Mouse (Mus musculus): ENCODE results near the gene Tubg2. TPM values are rescaled to one million over a fixed set of nuclear protein-coding genes. Genes with fewer than 3 reads are reported as not detected.

The Tubg2 gene
- polyA plus RNA-seq (2012; ENCODE audit: low replicate concordance), result 1.7 and 2.4 TPM in 2 replicates

GRCm38 (mm10) chr11:101155728-101156371, at the start of gene Tubg2:
TSS of gene Tubg2 (plus strand) at chr11:101155907.

GRCm38 (mm10) chr11:101119761-101120544, 35.8 kb upstream of the Tubg2 start, which contains the start of the genes Retreg3 and Tubg1:
TSS of gene Retreg3 (minus strand) at chr11:101119893.
TSS of gene Tubg1 (plus strand) at chr11:101119938.

GRCm38 (mm10) chr11:101170354-101170810, 14.7 kb downstream of the Tubg2 start, which contains the start of gene Cntnap1:
TSS of gene Cntnap1 (plus strand) at chr11:101170523.

GRCm38 (mm10) chr11:101170811-101171610, 15.3 kb downstream of the Tubg2 start, which contains the start of gene Plekhh3:
TSS of gene Plekhh3 (minus strand) at chr11:101171351.

GRCm38 (mm10) chr11:101174851-101175628, 19.3 kb downstream of the Tubg2 start, which contains the start of gene Ccr10:
TSS of gene Ccr10 (minus strand) at chr11:101175443.

Other genes starting within 250 kb of the Tubg2 start
- 22.0 and 45.8 TPM in 2 replicates for gene Stat3, start 216.4 kb upstream of the Tubg2 start, polyA plus RNA-seq (2012; ENCODE audit: low replicate concordance)
- gene Cavin1, start 185.0 kb upstream of the Tubg2 start, polyA plus RNA-seq (2012; ENCODE audit: low replicate concordance), result 7.5 and 8.9 TPM in 2 replicates
- 80.6 and 100 TPM in 2 replicates for gene Atp6v0a1, start 146.5 kb upstream of the Tubg2 start, polyA plus RNA-seq (2012; ENCODE audit: low replicate concordance)
- gene Naglu, start 85.9 kb upstream of the Tubg2 start, polyA plus RNA-seq (2012; ENCODE audit: low replicate concordance), result 4.8 and 25.3 TPM in 2 replicates
- not detected in 2 replicates for gene Hsd17b1, start 77.5 kb upstream of the Tubg2 start, polyA plus RNA-seq (2012; ENCODE audit: low replicate concordance)
- gene Coasy, start 73.3 kb upstream of the Tubg2 start, polyA plus RNA-seq (2012; ENCODE audit: low replicate concordance), result 28.2 and 48.5 TPM in 2 replicates
- 13.7 and 31.7 TPM in 2 replicates for gene Mlx, start 68.6 kb upstream of the Tubg2 start, polyA plus RNA-seq (2012; ENCODE audit: low replicate concordance)
- gene Psmc3ip, start 60.5 kb upstream of the Tubg2 start, polyA plus RNA-seq (2012; ENCODE audit: low replicate concordance), result 16.3 and 18.1 TPM in 2 replicates
- gene Retreg3, start 36.0 kb upstream of the Tubg2 start, polyA plus RNA-seq (2012; ENCODE audit: low replicate concordance), result 5.6 and 18.8 TPM in 2 replicates
- 149 and 176 TPM in 2 replicates for gene Tubg1, start 36.0 kb upstream of the Tubg2 start, polyA plus RNA-seq (2012; ENCODE audit: low replicate concordance)
- 0.40 and 0.42 TPM in 2 replicates for gene Cntnap1, start 14.6 kb downstream of the Tubg2 start, polyA plus RNA-seq (2012; ENCODE audit: low replicate concordance)
- gene Plekhh3, start 15.4 kb downstream of the Tubg2 start, polyA plus RNA-seq (2012; ENCODE audit: low replicate concordance), result 3.2 and 5.3 TPM in 2 replicates
- gene Ccr10, start 19.5 kb downstream of the Tubg2 start, polyA plus RNA-seq (2012; ENCODE audit: low replicate concordance), result 0.56 and 1.1 TPM in 2 replicates
- gene Ezh1, start 70.6 kb downstream of the Tubg2 start, polyA plus RNA-seq (2012; ENCODE audit: low replicate concordance), result 0.88 and 7.2 TPM in 2 replicates
- gene Ramp2, start 90.1 kb downstream of the Tubg2 start, polyA plus RNA-seq (2012; ENCODE audit: low replicate concordance), result 5.4 and 11.1 TPM in 2 replicates
- 73.9 and 74.5 TPM in 2 replicates for gene Vps25, start 97.8 kb downstream of the Tubg2 start, polyA plus RNA-seq (2012; ENCODE audit: low replicate concordance)
- 6.0 and 8.9 TPM in 2 replicates for gene Wnk4, start 104.7 kb downstream of the Tubg2 start, polyA plus RNA-seq (2012; ENCODE audit: low replicate concordance)
- gene Cntd1, start 123.1 kb downstream of the Tubg2 start, polyA plus RNA-seq (2012; ENCODE audit: low replicate concordance), result 0.17 TPM in 1 of 2 replicates, not detected in the other
- gene Coa3, start 123.2 kb downstream of the Tubg2 start, polyA plus RNA-seq (2012; ENCODE audit: low replicate concordance), result 2.0 and 15.7 TPM in 2 replicates
- 55.6 and 84.1 TPM in 2 replicates for gene Becn1, start 146.4 kb downstream of the Tubg2 start, polyA plus RNA-seq (2012; ENCODE audit: low replicate concordance)
- gene Psme3, start 160.3 kb downstream of the Tubg2 start, polyA plus RNA-seq (2012; ENCODE audit: low replicate concordance), result 97.5 and 117 TPM in 2 replicates
- 11.1 and 13.4 TPM in 2 replicates for gene Aoc2, start 169.2 kb downstream of the Tubg2 start, polyA plus RNA-seq (2012; ENCODE audit: low replicate concordance)
- 0.37 and 0.41 TPM in 2 replicates for gene Aoc3, start 174.7 kb downstream of the Tubg2 start, polyA plus RNA-seq (2012; ENCODE audit: low replicate concordance)
- not detected in 2 replicates for gene G6pc, start 211.7 kb downstream of the Tubg2 start, polyA plus RNA-seq (2012; ENCODE audit: low replicate concordance)